Mouse (Mus musculus) lung, postnatal 0 days (tissue): ENCODE measurements around the gene Fpr2.

ENCODE experiments used
- CTCF ChIP-seq: IDR thresholded peaks from 2 replicates; pipeline ENCODE4 v1.5.1; 2016; ENCODE audit warnings: antibody characterized with exemption, mild to moderate bottlenecking
- EP300 ChIP-seq: IDR thresholded peaks from 2 replicates; pipeline ENCODE4 v1.6.1; 2016; ENCODE audit warnings: antibody characterized with exemption, mild to moderate bottlenecking, control low read depth

DNA sequence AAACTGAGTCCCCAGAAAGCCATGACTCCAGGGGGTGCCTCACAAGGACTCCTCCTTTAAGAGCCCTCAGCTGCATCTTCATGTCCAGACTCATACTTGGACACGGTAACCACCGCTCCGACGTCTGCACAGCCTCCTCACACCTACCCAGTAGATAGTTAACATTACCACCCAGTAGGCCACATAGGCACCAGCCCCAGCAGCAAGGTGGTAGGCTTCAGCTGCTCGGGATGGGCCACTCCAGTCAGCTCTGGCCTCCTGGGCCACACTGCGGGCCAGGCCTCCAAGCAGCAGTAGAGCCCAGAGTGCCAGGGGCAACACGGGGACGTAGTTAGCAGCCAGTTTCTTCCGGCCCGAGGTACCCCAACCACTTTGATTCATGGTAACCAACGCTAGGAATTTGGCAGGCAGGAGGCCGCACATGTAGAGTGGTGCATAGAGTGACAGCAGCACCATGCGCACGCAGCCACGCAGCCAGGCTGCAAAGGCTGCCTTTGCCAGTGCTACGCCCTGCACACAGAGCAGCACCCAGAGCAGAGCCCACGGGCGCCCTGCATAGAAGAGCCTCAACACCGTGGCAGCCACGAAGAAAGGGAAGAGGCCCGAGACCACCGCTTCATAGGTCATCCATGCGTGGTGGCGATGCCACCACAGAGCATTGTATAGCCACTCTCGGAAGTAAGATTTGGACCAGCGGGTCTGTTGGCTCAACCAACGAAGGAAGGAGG lies 43.9 kb upstream of the Fpr2 start:
- TF ChIP-seq CTCF (no peak), EP300 (no peak)
